Mouse (Mus musculus): ENCODE data around the gene Eps8. TPM values are rescaled to one million over a fixed set of nuclear protein-coding genes. Genes with fewer than 3 reads are reported as not detected.

Eps8 gene
- total RNA-seq, 2 experiments from 2014 or later: 32.2 to 39.2 TPM

- no peak for DNase-seq (ENCODE audit: low spot score in 2 of 2)
- intact Hi-C loops (cut with DNase I): no loop called here
Measured at GRCm38 (mm10) chr6:137668331-137668730, 13.7 kb upstream of the Eps8 start.

- no peak for DNase-seq (ENCODE audit: low spot score in 2 of 2)
- intact Hi-C loops (cut with DNase I): no loop called here
Measured at GRCm38 (mm10) chr6:137667665-137668064, 13.0 kb upstream of the Eps8 start.

- no peak for DNase-seq (ENCODE audit: low spot score in 2 of 2)
- intact Hi-C loops (cut with DNase I): loop anchor here (5.0 kb wide), 3 partner anchors 47 to 208 kb away; no protein-coding TSS in a partner anchor
Measured at GRCm38 (mm10) chr6:137664936-137665335, 10.3 kb upstream of the Eps8 start.

- DNase-seq (ENCODE audit: low spot score in 2 of 2): peak; percentile 44 to 69
- intact Hi-C loops (cut with DNase I): loop anchor here (5.0 kb wide), 3 partner anchors 51 to 204 kb away; no protein-coding TSS in a partner anchor
Measured at GRCm38 (mm10) chr6:137661583-137662365, 7.1 kb upstream of the Eps8 start.

- no peak for DNase-seq (ENCODE audit: low spot score in 2 of 2)
- intact Hi-C loops (cut with DNase I): no loop called here
Measured at GRCm38 (mm10) chr6:137658426-137659088, 3.9 kb upstream of the Eps8 start.

GRCm38 (mm10) chr6:137657203-137657602 is 2.5 kb upstream of the Eps8 start:
- DNase-seq (ENCODE audit: low spot score in 2 of 2): no peak
- intact Hi-C loops (cut with DNase I): no loop called here

- DNase-seq (ENCODE audit: low spot score in 2 of 2): no peak
- intact Hi-C loops (cut with DNase I): loop anchor here (5.0 kb wide), 2 partner anchors 73 to 192 kb away; no protein-coding TSS in a partner anchor
Measured at GRCm38 (mm10) chr6:137649528-137649927, 5.1 kb downstream of the Eps8 start.

GRCm38 (mm10) chr6:137649068-137649480 is 5.6 kb downstream of the Eps8 start:
- intact Hi-C loops (cut with DNase I): loop anchor here (5.0 kb wide), 2 partner anchors 73 to 192 kb away; no protein-coding TSS in a partner anchor
- DNase-seq (ENCODE audit: low spot score in 2 of 2): peak; percentile 74 to 76

GRCm38 (mm10) chr6:137648110-137649067 is 6.3 kb downstream of the Eps8 start:
- intact Hi-C loops (cut with DNase I): loop anchor here (5.0 kb wide), 2 partner anchors 74 to 191 kb away; no protein-coding TSS in a partner anchor
- DNase-seq (ENCODE audit: low spot score in 2 of 2): no peak

GRCm38 (mm10) chr6:137647646-137648045 is 7.0 kb downstream of the Eps8 start:
- intact Hi-C loops (cut with DNase I): loop anchor here (5.0 kb wide), 2 partner anchors 75 to 190 kb away; no protein-coding TSS in a partner anchor
- DNase-seq (ENCODE audit: low spot score in 2 of 2): no peak

GRCm38 (mm10) chr6:137646726-137647125 is 8.0 kb downstream of the Eps8 start:
- no peak for DNase-seq (ENCODE audit: low spot score in 2 of 2)
- intact Hi-C loops (cut with DNase I): loop anchor here (5.0 kb wide), 2 partner anchors 76 to 189 kb away; no protein-coding TSS in a partner anchor

GRCm38 (mm10) chr6:137644893-137645292 is 9.8 kb downstream of the Eps8 start:
- intact Hi-C loops (cut with DNase I): loop anchor here (5.0 kb wide), 2 partner anchors 77 to 188 kb away; no protein-coding TSS in a partner anchor
- no peak for DNase-seq (ENCODE audit: low spot score in 2 of 2)

GRCm38 (mm10) chr6:137643814-137644213 is 10.9 kb downstream of the Eps8 start:
- DNase-seq (ENCODE audit: low spot score in 2 of 2): no peak

GRCm38 (mm10) chr6:137641642-137642041 is 13.0 kb downstream of the Eps8 start:
- intact Hi-C loops (cut with DNase I): no loop called here
- DNase-seq (ENCODE audit: low spot score in 2 of 2): no peak

More at GRCm38 (mm10) chr6:137643814-137644213, 10.9 kb downstream of the Eps8 start:
- intact Hi-C loops (cut with DNase I): no loop called here

GRCm38 (mm10) chr6:137638834-137639567 is 15.7 kb downstream of the Eps8 start:
- intact Hi-C loops (cut with DNase I): no loop called here
- no peak for DNase-seq (ENCODE audit: low spot score in 2 of 2)

- no peak for DNase-seq (ENCODE audit: low spot score in 2 of 2)
- intact Hi-C loops (cut with DNase I): no loop called here
Measured at GRCm38 (mm10) chr6:137637443-137637842, 17.2 kb downstream of the Eps8 start.

GRCm38 (mm10) chr6:137636131-137636530 is 18.5 kb downstream of the Eps8 start:
- no peak for DNase-seq (ENCODE audit: low spot score in 2 of 2)

GRCm38 (mm10) chr6:137633626-137634025 is 21.1 kb downstream of the Eps8 start:
- no peak for DNase-seq (ENCODE audit: low spot score in 2 of 2)
- intact Hi-C loops (cut with DNase I): no loop called here

More at GRCm38 (mm10) chr6:137636131-137636530, 18.5 kb downstream of the Eps8 start:
- intact Hi-C loops (cut with DNase I): no loop called here

- no peak for DNase-seq (ENCODE audit: low spot score in 2 of 2)
- intact Hi-C loops (cut with DNase I): no loop called here
Measured at GRCm38 (mm10) chr6:137633121-137633520, 21.6 kb downstream of the Eps8 start.

All from left cerebral cortex, postnatal 36 days (tissue).